Mouse (Mus musculus) CH12.LX (cell line): ENCODE measurements at regions not wholly inside any gene's neighbourhood (a gene's known extent, or its start where the extent isn't known, plus 50 kb on each side); places are given as distances from the start of the nearest gene placed in this dataset.

ENCODE experiments used
- DNase-seq: peaks from one replicate; pipeline ENCODE4 v3.0.0-alpha.2; 2013; ENCODE audit errors: extremely low read depth
- H3K27ac ChIP-seq: 2 replicates; pipeline ENCODE4 v1.5.1; 2012; ENCODE audit warnings: low read depth, mild to moderate bottlenecking, control low read depth, moderate library complexity; ENCODE audit not compliant: insufficient read depth
- H3K27me3 ChIP-seq: replicated peaks from 2 replicates; pipeline ENCODE3; 2012; ENCODE audit warnings: inconsistent platforms
- H3K36me3 ChIP-seq, 2 experiments: replicated peaks in 1 of 2; 2 replicates each; pipeline versions ENCODE3 to v1.6.1; 2012; ENCODE audit warnings: inconsistent platforms in 1 of 2, low read length in 1 of 2, mild to moderate bottlenecking in 1 of 2, mixed read lengths in 1 of 2, moderate library complexity in 1 of 2; ENCODE audit not compliant: control insufficient read depth in 1 of 2, insufficient read depth in 1 of 2
- H3K4me1 ChIP-seq, 2 experiments: 2 replicates each; pipeline ENCODE4 v1.6.1; 2012; ENCODE audit warnings: inconsistent platforms in 1 of 2, moderate library complexity in 1 of 2; ENCODE audit not compliant: insufficient read depth in 2 of 2, control insufficient read depth in 1 of 2
- H3K4me2 ChIP-seq: 2 replicates; pipeline ENCODE4 v1.6.1; 2012; ENCODE audit warnings: low read depth, mild to moderate bottlenecking, control low read depth; ENCODE audit not compliant: poor library complexity, insufficient read depth, severe bottlenecking
- H3K4me3 ChIP-seq, 3 experiments: fragments of 150-350 bp in 1 of 3; sonication (generic) in 1 of 3; replicated peaks in 1 of 3; 2 replicates each; pipeline versions ENCODE3 to v1.5.1; 2011 to 2012; ENCODE audit warnings: low read depth in 2 of 3, low read length in 2 of 3, mild to moderate bottlenecking in 2 of 3, moderate library complexity in 2 of 3, control low read depth in 1 of 3, improper control_type of control experiment in 1 of 3, inconsistent platforms in 1 of 3, mixed read lengths in 1 of 3; ENCODE audit not compliant: poor library complexity in 1 of 3
- H3K79me2 ChIP-seq: replicated peaks from 2 replicates; pipeline ENCODE4 v1.6.1; 2012; ENCODE audit warnings: mild to moderate bottlenecking, moderate library complexity; ENCODE audit not compliant: control insufficient read depth, poor library complexity, insufficient read depth, severe bottlenecking; ENCODE audit errors: extremely low read depth
- H3K9ac ChIP-seq: 2 replicates; pipeline ENCODE4 v1.6.1; 2012; ENCODE audit warnings: low read depth, mild to moderate bottlenecking, control low read depth, moderate library complexity; ENCODE audit not compliant: insufficient read depth
- H3K9me3 ChIP-seq: replicated peaks from 2 replicates; pipeline ENCODE3; 2012; ENCODE audit warnings: low read length, inconsistent platforms, mixed read lengths
- BHLHE40 ChIP-seq: IDR thresholded peaks from 2 replicates; pipeline ENCODE4 v1.6.1; 2011; ENCODE audit warnings: mild to moderate bottlenecking, low read depth, low read length, improper control_type of control experiment
- CHD1 ChIP-seq: IDR thresholded peaks from 2 replicates; pipeline ENCODE4 v1.6.1; 2012; ENCODE audit warnings: low read depth, low read length, improper control_type of control experiment, inconsistent platforms
- CHD2 ChIP-seq: IDR thresholded peaks from 2 replicates; pipeline ENCODE4 v1.6.1; 2011; ENCODE audit warnings: low read length, improper control_type of control experiment
- CTCF ChIP-seq, 2 experiments: IDR thresholded peaks in 1 of 2; conservative IDR thresholded peaks in 1 of 2; 2 replicates each; pipeline ENCODE4 v1.5.1; 2011 to 2012; ENCODE audit warnings: low read depth in 2 of 2, low read length in 2 of 2, improper control_type of control experiment in 1 of 2, inconsistent platforms in 1 of 2, mild to moderate bottlenecking in 1 of 2, moderate library complexity in 1 of 2
- E2F4 ChIP-seq: IDR thresholded peaks from 2 replicates; pipeline ENCODE4 v1.6.1; 2011; ENCODE audit warnings: low read depth, low read length, improper control_type of control experiment; ENCODE audit not compliant: insufficient replicate concordance
- ELF1 ChIP-seq: IDR thresholded peaks from 2 replicates; pipeline ENCODE4 v1.6.1; 2014; ENCODE audit warnings: low read depth, mild to moderate bottlenecking, inconsistent platforms, low read length, improper control_type of control experiment
- ETS1 ChIP-seq: conservative IDR thresholded peaks from 2 replicates; pipeline ENCODE4 v1.6.1; 2012; ENCODE audit warnings: low read depth, mild to moderate bottlenecking, inconsistent platforms, low read length, improper control_type of control experiment, moderate library complexity
- HCFC1 ChIP-seq: IDR thresholded peaks from 2 replicates; pipeline ENCODE4 v1.6.1; 2012; ENCODE audit warnings: low read depth, mild to moderate bottlenecking, inconsistent platforms, low read length, improper control_type of control experiment
- KAT2A ChIP-seq: IDR thresholded peaks from 2 replicates; pipeline ENCODE4 v1.6.1; 2012; ENCODE audit warnings: low read length, improper control_type of control experiment, inconsistent platforms; ENCODE audit not compliant: insufficient replicate concordance
- MAFK ChIP-seq: IDR thresholded peaks from 2 replicates; pipeline ENCODE4 v1.6.1; 2011; ENCODE audit warnings: low read length, improper control_type of control experiment; ENCODE audit not compliant: insufficient replicate concordance
- MAX ChIP-seq: IDR thresholded peaks from 2 replicates; pipeline ENCODE4 v1.6.1; 2011; ENCODE audit warnings: low read length, improper control_type of control experiment
- MAZ ChIP-seq: IDR thresholded peaks from 2 replicates; pipeline ENCODE4 v1.6.1; 2012; ENCODE audit warnings: low read depth, mild to moderate bottlenecking, inconsistent platforms, low read length, improper control_type of control experiment, moderate library complexity
- MEF2A ChIP-seq: IDR thresholded peaks from 2 replicates; pipeline ENCODE4 v1.6.1; 2014; ENCODE audit warnings: low read depth, mild to moderate bottlenecking, inconsistent platforms, low read length, improper control_type of control experiment, borderline replicate concordance
- RAD21 ChIP-seq: IDR thresholded peaks from 2 replicates; pipeline ENCODE4 v1.6.1; 2011; ENCODE audit warnings: low read depth, mild to moderate bottlenecking, low read length, improper control_type of control experiment, moderate library complexity
- SMC3 ChIP-seq: IDR thresholded peaks from 2 replicates; pipeline ENCODE4 v1.6.1; 2011; ENCODE audit warnings: low read depth, low read length, improper control_type of control experiment
- UBTF ChIP-seq: IDR thresholded peaks from 2 replicates; pipeline ENCODE4 v1.6.1; 2012; ENCODE audit warnings: low read depth, mild to moderate bottlenecking, inconsistent platforms, low read length, improper control_type of control experiment, moderate library complexity
- USF2 ChIP-seq: conservative IDR thresholded peaks from 2 replicates; pipeline ENCODE4 v1.6.1; 2011; ENCODE audit warnings: low read depth, low read length, improper control_type of control experiment
- ZC3H11A ChIP-seq: IDR thresholded peaks from 2 replicates; pipeline ENCODE4 v1.6.1; 2012; ENCODE audit warnings: low read depth, mild to moderate bottlenecking, inconsistent platforms, low read length, improper control_type of control experiment
- ZKSCAN1 ChIP-seq: IDR thresholded peaks from 2 replicates; pipeline ENCODE4 v1.6.1; 2012; ENCODE audit warnings: low read depth, inconsistent platforms, low read length, improper control_type of control experiment, borderline replicate concordance
- dilution Hi-C: fragments of 300-500 bp; cut with MboI; formaldehyde crosslinking; loops from 2 replicates; pipeline ENCODE4 v1.14.3; 2020; ENCODE audit warnings: low sequenced_read_pairs; ENCODE audit not compliant: extremely low pct_unique_long_range_greater_than_20kb, extremely low pct_ligation_motif_present
- in situ Hi-C: fragments of 300-500 bp; cut with MboI; formaldehyde crosslinking; loops from 3 replicates; pipeline ENCODE4 v1.14.3; 2019; ENCODE audit warnings: low sequenced_read_pairs, low pct_ligation_motif_present, low pct_unique_long_range_greater_than_20kb, mixed read lengths

DNA sequence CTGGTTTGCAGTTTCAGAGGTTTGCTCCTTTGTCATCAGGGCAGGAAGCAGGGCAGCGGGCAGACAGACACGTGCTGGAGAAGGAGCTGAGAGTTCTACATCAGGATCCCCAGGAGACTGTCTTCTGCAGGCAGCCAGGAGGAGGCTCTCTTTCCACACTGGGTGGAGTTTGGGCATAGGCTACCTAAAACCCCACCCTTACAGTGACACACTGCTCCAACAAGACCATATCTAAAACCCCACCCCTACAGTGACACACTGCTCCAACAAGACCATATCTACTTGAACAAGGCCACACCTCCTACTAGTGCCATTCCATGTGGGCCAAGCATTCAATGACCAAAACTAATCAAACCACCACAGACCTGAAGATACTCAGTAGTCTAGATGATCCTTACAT lies 68.0 kb upstream of the Cd2ap start:
- Histone ChIP-seq H3K27ac (no peak overlapping the region), H3K9ac (no peak overlapping the region), H3K9me3 (no peaks in the 10 kb centered on the region), H3K79me2 (no peaks in the 10 kb centered on the region), H3K27me3 (no peaks in the 10 kb centered on the region), H3K4me3 (no peak overlapping the region), H3K36me3 (no peaks in the 10 kb centered on the region), H3K4me2 (no peak overlapping the region), H3K4me1 (peaks cover 0 to 6% of the 10 kb centered on the region in 2 experiments; a peak in 2 of 4 replicates)
- dilution Hi-C loops: no loop called here
- DNase-seq: no peak
- TF ChIP-seq MAZ (no peak), MAFK (no peak), MEF2A (no peak), UBTF (no peak), CHD2 (no peak), BHLHE40 (no peak), E2F4 (no peak)
- in situ Hi-C loops: loop anchor here (25.0 kb wide), 1 partner anchor 282 kb away; no protein-coding TSS in a partner anchor

DNA sequence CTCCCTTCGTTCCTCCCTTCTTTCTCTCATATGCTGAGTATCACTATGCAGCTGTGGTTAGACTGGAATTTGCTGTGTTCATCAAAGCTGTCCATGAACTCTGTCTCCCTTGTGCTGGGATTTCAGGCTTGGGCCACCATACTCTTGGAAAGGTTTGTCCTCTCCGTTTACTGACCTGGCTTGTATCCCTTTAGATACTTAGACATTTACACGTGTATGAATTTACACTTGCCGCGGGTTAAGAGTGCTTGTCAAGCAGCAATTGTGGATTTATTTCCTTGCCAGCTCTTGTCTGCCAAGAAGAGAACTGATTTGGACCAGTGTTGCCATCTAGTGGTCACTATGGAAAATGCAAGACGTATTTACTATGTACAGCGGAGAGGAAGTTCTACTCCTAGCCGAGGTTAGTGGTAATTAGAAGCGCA lies 66.8 kb upstream of the Cd2ap start:
- no peak overlapping the region for H3K9ac ChIP-seq
- H3K79me2 ChIP-seq: no peaks in the 10 kb centered on the region
- in situ Hi-C loops: loop anchor here (25.0 kb wide), 1 partner anchor 281 kb away; no protein-coding TSS in a partner anchor
- H3K9me3 ChIP-seq: no peaks in the 10 kb centered on the region
- TF ChIP-seq MAFK: no peak
- TF ChIP-seq ZC3H11A: peak; percentile 7; the same call in 1 of the 2 replicates
- no peak for TF ChIP-seq BHLHE40
- no peak for TF ChIP-seq CHD1
- no peak for TF ChIP-seq KAT2A
- peak; percentile 81 for TF ChIP-seq SMC3
- no peak for TF ChIP-seq ELF1
- TF ChIP-seq RAD21: peak; percentile 88
- TF ChIP-seq ZKSCAN1: no peak
- no peak for TF ChIP-seq ETS1
- no peak for TF ChIP-seq MEF2A
- TF ChIP-seq MAX: no peak
- peak; percentile 88 for TF ChIP-seq CTCF (conservative IDR thresholded peaks at IDR 0.05 in 1 of 2, IDR thresholded peaks at IDR 0.05 in 1 of 2; ENCODE audit: low read depth in 2 of 2, low read length in 2 of 2)
- TF ChIP-seq USF2: no peak
- TF ChIP-seq HCFC1: no peak
- dilution Hi-C loops: no loop called here
- peak overlapping the region; percentile 66; the same call in 1 of the 2 replicates for H3K4me2 ChIP-seq
- no peak overlapping the region for H3K4me3 ChIP-seq
- H3K27ac ChIP-seq: no peak overlapping the region
- H3K36me3 ChIP-seq: no peaks in the 10 kb centered on the region
- peaks cover 3 to 11% of the 10 kb centered on the region in 2 experiments; a peak in 2 of 4 replicates for H3K4me1 ChIP-seq
- no peaks in the 10 kb centered on the region for H3K27me3 ChIP-seq
- DNase-seq: peak; percentile 90
